Mouse (Mus musculus) liver (tissue): ENCODE measurements around the gene Olfr649.

Experiments
- DNase-seq: peaks from one replicate; pipeline ENCODE4 v3.0.0-alpha.2; 2020; ENCODE audit warnings: mixed read lengths

Gene Olfr649

GRCm38 (mm10) chr7:104195885-104196284, at the start of gene Olfr649:
TSS of gene Olfr649 (minus strand) at chr7:104195985.
- DNase-seq, result no peak

GRCm38 (mm10) chr7:104244287-104245181, 48.7 kb upstream of the Olfr649 start, which contains the start of gene Trim34a:
TSS of gene Trim34a (plus strand) at chr7:104244457.
- peak; percentile 51 for DNase-seq

GRCm38 (mm10) chr7:104243616-104244015, 47.8 kb upstream of the Olfr649 start:
- no peak for DNase-seq

- no peak for DNase-seq
Observed at GRCm38 (mm10) chr7:104240857-104241256, 45.1 kb upstream of the Olfr649 start.

GRCm38 (mm10) chr7:104231203-104231602, 35.4 kb upstream of the Olfr649 start:
- DNase-seq, result peak; percentile 22

- DNase-seq, result peak; percentile 63
Observed at GRCm38 (mm10) chr7:104218701-104219569, 23.1 kb upstream of the Olfr649 start, which contains the start of gene Trim6. TSS of gene Trim6 (plus strand) at chr7:104218793.

- no peak for DNase-seq
Observed at GRCm38 (mm10) chr7:104217881-104218280, 22.1 kb upstream of the Olfr649 start.

GRCm38 (mm10) chr7:104216011-104216535, 20.3 kb upstream of the Olfr649 start:
- DNase-seq, result no peak

GRCm38 (mm10) chr7:104206197-104206596, 10.4 kb upstream of the Olfr649 start:
- DNase-seq, result no peak

GRCm38 (mm10) chr7:104199822-104200221, 4.0 kb upstream of the Olfr649 start:
- DNase-seq, result peak; percentile 76

- DNase-seq, result no peak
Observed at GRCm38 (mm10) chr7:104191275-104191674, 4.5 kb downstream of the Olfr649 start.

- no peak for DNase-seq
Observed at GRCm38 (mm10) chr7:104183292-104183691, 12.5 kb downstream of the Olfr649 start, which contains the start of gene Olfr648. TSS of gene Olfr648 (minus strand) at chr7:104183392.

GRCm38 (mm10) chr7:104179074-104179473, 16.7 kb downstream of the Olfr649 start:
- no peak for DNase-seq

- no peak for DNase-seq
Observed at GRCm38 (mm10) chr7:104178422-104179054, 17.2 kb downstream of the Olfr649 start.

GRCm38 (mm10) chr7:104175085-104175484, 20.7 kb downstream of the Olfr649 start:
- DNase-seq, result no peak

- peak; percentile 14 for DNase-seq
Observed at GRCm38 (mm10) chr7:104169634-104170204, 26.1 kb downstream of the Olfr649 start.

GRCm38 (mm10) chr7:104167105-104167504, 28.7 kb downstream of the Olfr649 start:
- DNase-seq, result peak; percentile 6

GRCm38 (mm10) chr7:104150456-104150855, 45.3 kb downstream of the Olfr649 start, which contains the start of gene Ubqlnl:
TSS of gene Ubqlnl (minus strand) at chr7:104150556.
- no peak for DNase-seq

GRCm38 (mm10) chr7:104143179-104143578, 52.6 kb downstream of the Olfr649 start, which contains the start of gene Ubqln3:
TSS of gene Ubqln3 (minus strand) at chr7:104143279.
- no peak for DNase-seq
